9 mouse cellular contexts compared by ENCODE assay signal in genomic region chr8:70268799-70269565, GRCm38 (mm10). TPM values are rescaled to one million over a fixed set of nuclear protein-coding genes. Genes with fewer than 3 reads are reported as not detected.
A peak's percentile ranks its signal among the peaks of the same experiment; 100 is the strongest.
DNase-seq lines count a peak whose midpoint lies in the region; ATAC-seq and TF ChIP-seq lines count a peak whose summit lies in the region.
"Had no signal": no experiment of that assay in that cellular context is flagged by ENCODE, and none has a peak within 500 bp of the region (broad histone marks: within the 10 kb centered on the region; RNA-seq: fewer than 3 reads in every experiment).

No protein-coding gene starts in this region.

- peaks cover 5% of the 10 kb centered on the region for H3K4me1 ChIP-seq in heart, embryonic 16.5 days (ENCODE audit: control insufficient read depth, insufficient read depth, low read length)
- peaks cover 21 to 24% of the 10 kb centered on the region in 2 experiments for H3K4me1 ChIP-seq in CH12.LX (ENCODE audit: control insufficient read depth in 1 of 2, insufficient read depth in 2 of 2)
- no peaks in the 10 kb centered on the region for H3K4me1 ChIP-seq in midbrain, postnatal 0 days (ENCODE audit: insufficient read depth, low read length)
- H3K4me1 ChIP-seq: limb, embryonic 12.5 days had no signal

- no peaks in the 10 kb centered on the region for H3K79me2 ChIP-seq in CH12.LX (replicated peaks; ENCODE audit: control insufficient read depth, extremely low read depth, insufficient read depth, poor library complexity, severe bottlenecking)

- no peak; the same call in 1 of the 2 replicates for TF ChIP-seq RAD21 in CH12.LX (IDR thresholded peaks at IDR 0.05; ENCODE audit: low read depth, low read length)

- H3K27me3 ChIP-seq in heart, embryonic 16.5 days (ENCODE audit: control insufficient read depth, insufficient read depth, low read length), result no peaks in the 10 kb centered on the region
- H3K27me3 ChIP-seq in CH12.LX (replicated peaks), result no peaks in the 10 kb centered on the region
- H3K27me3 ChIP-seq in midbrain, postnatal 0 days (ENCODE audit: insufficient read depth, low read length), result no peaks in the 10 kb centered on the region
- H3K27me3 ChIP-seq: limb, embryonic 12.5 days had no signal

- TF ChIP-seq EP300 in CH12.LX (IDR thresholded peaks at IDR 0.05; ENCODE audit: low read length), result no peak

- no peak for ATAC-seq in heart, embryonic 16.5 days (replicated peaks; ENCODE audit: extremely low read depth, insufficient read depth, low FRiP score)
- no peak for ATAC-seq in midbrain, postnatal 0 days (ENCODE audit: low FRiP score)

- peak; percentile 43 to 52; a peak in 3 of 4 replicates for TF ChIP-seq CTCF in CH12.LX (conservative IDR thresholded peaks at IDR 0.05 in 1 of 2, IDR thresholded peaks at IDR 0.05 in 1 of 2; ENCODE audit: low read depth in 2 of 2, low read length in 2 of 2)
- peak; percentile 59; the same call in 1 of the 2 replicates for TF ChIP-seq CTCF in brain, embryonic 14.5 days (IDR thresholded peaks at IDR 0.05; ENCODE audit: borderline replicate concordance, extremely low read depth, insufficient read depth, insufficient read length)
- TF ChIP-seq CTCF in midbrain, postnatal 0 days (IDR thresholded peaks at IDR 0.05), result peak; percentile 56

- peak overlapping the region; percentile 21; the same call in 1 of the 2 replicates for H3K27ac ChIP-seq in heart, embryonic 16.5 days (ENCODE audit: low read length)
- no peak overlapping the region for H3K27ac ChIP-seq in CH12.LX (ENCODE audit: insufficient read depth, low read depth)
- no peak overlapping the region for H3K27ac ChIP-seq in midbrain, postnatal 0 days (ENCODE audit: low read depth, low read length)
- H3K27ac ChIP-seq: limb, embryonic 12.5 days had no signal

- intact Hi-C loops in left cerebral cortex, postnatal 10 days (cut with DNase I), result no loop called here

- H3K9ac ChIP-seq in heart, embryonic 16.5 days (ENCODE audit: low read length), result no peak overlapping the region; the same call in 1 of the 2 replicates
- H3K9ac ChIP-seq in CH12.LX (ENCODE audit: insufficient read depth, low read depth), result no peak overlapping the region
- H3K9ac ChIP-seq in midbrain, postnatal 0 days (replicated peaks; ENCODE audit: low read length, poor library complexity, severe bottlenecking), result no peak overlapping the region
- H3K9ac ChIP-seq: limb, embryonic 12.5 days had no signal

- no peaks in the 10 kb centered on the region for H3K9me3 ChIP-seq in heart, embryonic 16.5 days (replicated peaks; ENCODE audit: control insufficient read depth, low read length)
- no peaks in the 10 kb centered on the region for H3K9me3 ChIP-seq in CH12.LX (replicated peaks; ENCODE audit: low read length)
- H3K9me3 ChIP-seq in midbrain, postnatal 0 days (ENCODE audit: low read length), result no peaks in the 10 kb centered on the region
- H3K9me3 ChIP-seq: limb, embryonic 12.5 days had no signal

- no peak overlapping the region for H3K4me2 ChIP-seq in heart, embryonic 16.5 days (ENCODE audit: low read depth, low read length)
- H3K4me2 ChIP-seq in CH12.LX (ENCODE audit: insufficient read depth, low read depth, poor library complexity, severe bottlenecking), result no peak overlapping the region
- H3K4me2 ChIP-seq in midbrain, postnatal 0 days (ENCODE audit: low read depth, low read length, poor library complexity, severe bottlenecking), result no peak overlapping the region
- H3K4me2 ChIP-seq: limb, embryonic 12.5 days had no signal

- H3K36me3 ChIP-seq in heart, embryonic 16.5 days (ENCODE audit: control insufficient read depth, insufficient read depth), result peaks cover 8% of the 10 kb centered on the region
- peaks cover 4 to 45% of the 10 kb centered on the region in 2 experiments for H3K36me3 ChIP-seq in CH12.LX (replicated peaks in 1 of 2; ENCODE audit: control insufficient read depth in 1 of 2, insufficient read depth in 1 of 2, low read length in 1 of 2)
- H3K36me3 ChIP-seq in midbrain, postnatal 0 days (ENCODE audit: insufficient read depth, low read length), result peaks cover 11% of the 10 kb centered on the region; the same call in 1 of the 2 replicates

- dilution Hi-C loops in CH12.LX (cut with MboI; ENCODE audit: extremely low pct_ligation_motif_present, extremely low pct_unique_long_range_greater_than_20kb, low sequenced_read_pairs), result no loop called here

- in situ Hi-C loops in CH12.LX (cut with MboI; ENCODE audit: low pct_ligation_motif_present, low pct_unique_long_range_greater_than_20kb, low sequenced_read_pairs), result no loop called here

- 46% methylated on average over 11 of the region's 11 CpGs for WGBS in heart, embryonic 16.5 days
- WGBS in midbrain, postnatal 0 days, result 59% methylated on average over 11 of the region's 11 CpGs

- H3K4me3 ChIP-seq in heart, embryonic 16.5 days (ENCODE audit: low read length), result no peak overlapping the region
- no peak overlapping the region for H3K4me3 ChIP-seq in CH12.LX (replicated peaks in 1 of 3; ENCODE audit: low read depth in 2 of 3, low read length in 2 of 3, poor library complexity in 1 of 3)
- H3K4me3 ChIP-seq in midbrain, postnatal 0 days (ENCODE audit: low read depth, low read length), result no peak overlapping the region
- H3K4me3 ChIP-seq: limb, embryonic 12.5 days had no signal

- no peak for TF ChIP-seq POLR2A in CH12.LX (IDR thresholded peaks at IDR 0.05; ENCODE audit: low read depth, low read length)
- no peak for TF ChIP-seq POLR2A in brain, embryonic 14.5 days (IDR thresholded peaks at IDR 0.05; ENCODE audit: borderline replicate concordance, extremely low read depth, insufficient read depth, insufficient read length, poor library complexity, severe bottlenecking)

- DNase-seq in heart, adult 9 months (ENCODE audit: low spot score in 2 of 2), result no peak
- DNase-seq in CH12.LX (ENCODE audit: extremely low read depth), result no peak
- DNase-seq in brain, embryonic 14.5 days (ENCODE audit: low read depth), result no peak
- DNase-seq in left cerebral cortex, postnatal 10 days (ENCODE audit: extremely low spot score in 1 of 2, low spot score in 2 of 2), result peak; percentile 36 to 57
- DNase-seq in midbrain, postnatal 0 days (ENCODE audit: low spot score), result no peak
- no peak for DNase-seq in urinary bladder, adult 18-20 months (ENCODE audit: low spot score in 2 of 2)
- no peak for DNase-seq in urinary bladder, postnatal 4 days (ENCODE audit: low spot score in 2 of 2)

TF ChIP-seq in CH12.LX, 34 proteins besides CTCF, POLR2A, EP300 and RAD21:
- no peak for TF ChIP-seq ZKSCAN1 (IDR thresholded peaks at IDR 0.05; ENCODE audit: borderline replicate concordance, low read depth, low read length)

RNA-seq across cellular contexts. Expression of gene Homer3, which starts 13.6 kb away (rescaled TPM):
- polyA plus RNA-seq in heart, embryonic 16.5 days (2015; fragmentation: Nextera tagmentation; extraction: Ambion mirVana), result 26.6 and 30.2 TPM in 2 replicates
- total RNA-seq in CH12.LX (2012; rRNA removed) (12.5 and 14.0 TPM in 2 replicates), CH12.LX (2014; rRNA removed) (7.5 and 9.0 TPM in 2 replicates)
- polyA plus RNA-seq in CH12.LX (2012; ENCODE audit: insufficient read length, low read depth), result 11.8 TPM in 2 replicates
- 68.5 and 80.2 TPM in 2 replicates for polyA plus RNA-seq in brain, embryonic 14.5 days (2012; rRNA removed)
- total RNA-seq in left cerebral cortex, postnatal 10 days (2021), result 1 to 10 TPM; 7.9 to 9.4 TPM
- 36.4 and 49.7 TPM in 2 replicates for total RNA-seq in midbrain, postnatal 0 days (2014; rRNA removed)
- polyA plus RNA-seq in midbrain, postnatal 0 days (2015; fragmentation: Nextera tagmentation; extraction: Ambion mirVana), result 13.8 and 18.3 TPM in 2 replicates

RNA-seq across cellular contexts. Expression of gene Ddx49, which starts 33.3 kb away (rescaled TPM):
- polyA plus RNA-seq in heart, embryonic 16.5 days (2015; fragmentation: Nextera tagmentation; extraction: Ambion mirVana), result 34.1 and 34.2 TPM in 2 replicates
- total RNA-seq in CH12.LX (2012; rRNA removed) (76.6 and 77.3 TPM in 2 replicates), CH12.LX (2014; rRNA removed) (58.9 and 64.9 TPM in 2 replicates)
- 98.4 and 129 TPM in 2 replicates for polyA plus RNA-seq in CH12.LX (2012; ENCODE audit: insufficient read length, low read depth)
- 61.3 and 66.2 TPM in 2 replicates for polyA plus RNA-seq in brain, embryonic 14.5 days (2012; rRNA removed)
- total RNA-seq in left cerebral cortex, postnatal 10 days (2021), result 10 to 100 TPM; 64.9 to 65.2 TPM
- total RNA-seq in midbrain, postnatal 0 days (2014; rRNA removed), result 43.6 and 46.3 TPM in 2 replicates
- polyA plus RNA-seq in midbrain, postnatal 0 days (2015; fragmentation: Nextera tagmentation; extraction: Ambion mirVana), result 41.2 and 47.0 TPM in 2 replicates

RNA-seq across cellular contexts. Expression of gene Cope, which starts 33.3 kb away (rescaled TPM):
- 326 and 334 TPM in 2 replicates for polyA plus RNA-seq in heart, embryonic 16.5 days (2015; fragmentation: Nextera tagmentation; extraction: Ambion mirVana)
- total RNA-seq in CH12.LX (2012; rRNA removed), result 204 and 243 TPM in 2 replicates
- total RNA-seq in CH12.LX (2014; rRNA removed), result 134 and 139 TPM in 2 replicates
- 148 and 191 TPM in 2 replicates for polyA plus RNA-seq in CH12.LX (2012; ENCODE audit: insufficient read length, low read depth)
- 263 and 350 TPM in 2 replicates for polyA plus RNA-seq in brain, embryonic 14.5 days (2012; rRNA removed)
- total RNA-seq in left cerebral cortex, postnatal 10 days (2021), result 100 to 1,000 TPM; 124 to 134 TPM
- 97.1 and 106 TPM in 2 replicates for total RNA-seq in midbrain, postnatal 0 days (2014; rRNA removed)
- 264 and 291 TPM in 2 replicates for polyA plus RNA-seq in midbrain, postnatal 0 days (2015; fragmentation: Nextera tagmentation; extraction: Ambion mirVana)

RNA-seq across cellular contexts. Expression of gene Armc6, which starts 34.7 kb away (rescaled TPM):
- polyA plus RNA-seq in heart, embryonic 16.5 days (2015; fragmentation: Nextera tagmentation; extraction: Ambion mirVana), result 19.6 and 22.1 TPM in 2 replicates
- total RNA-seq in CH12.LX (2012; rRNA removed) (31.1 and 39.2 TPM in 2 replicates), CH12.LX (2014; rRNA removed) (21.6 and 23.7 TPM in 2 replicates)
- polyA plus RNA-seq in CH12.LX (2012; ENCODE audit: insufficient read length, low read depth), result 20.0 and 20.7 TPM in 2 replicates
- polyA plus RNA-seq in brain, embryonic 14.5 days (2012; rRNA removed), result 96.9 and 115 TPM in 2 replicates
- 10 to 100 TPM; 84.6 to 85.4 TPM for total RNA-seq in left cerebral cortex, postnatal 10 days (2021)
- 112 and 119 TPM in 2 replicates for total RNA-seq in midbrain, postnatal 0 days (2014; rRNA removed)
- 116 and 121 TPM in 2 replicates for polyA plus RNA-seq in midbrain, postnatal 0 days (2015; fragmentation: Nextera tagmentation; extraction: Ambion mirVana)

RNA-seq across cellular contexts. Expression of gene Sugp2, which starts 35.0 kb away (rescaled TPM):
- polyA plus RNA-seq in heart, embryonic 16.5 days (2015; fragmentation: Nextera tagmentation; extraction: Ambion mirVana), result 25.7 and 28.1 TPM in 2 replicates
- 22.4 and 23.6 TPM in 2 replicates for total RNA-seq in CH12.LX (2012; rRNA removed)
- 9.4 and 10.0 TPM in 2 replicates for total RNA-seq in CH12.LX (2014; rRNA removed)
- 20.1 and 21.4 TPM in 2 replicates for polyA plus RNA-seq in CH12.LX (2012; ENCODE audit: insufficient read length, low read depth)
- polyA plus RNA-seq in brain, embryonic 14.5 days (2012; rRNA removed), result 149 and 191 TPM in 2 replicates
- 100 to 1,000 TPM; 134 to 140 TPM for total RNA-seq in left cerebral cortex, postnatal 10 days (2021)
- total RNA-seq in midbrain, postnatal 0 days (2014; rRNA removed), result 139 and 150 TPM in 2 replicates
- 71.7 and 75.7 TPM in 2 replicates for polyA plus RNA-seq in midbrain, postnatal 0 days (2015; fragmentation: Nextera tagmentation; extraction: Ambion mirVana)

Comparison
In these comparisons a context has a peak if more than half of its experiments do, and no peak if none do; other contexts are left out.
1. DNase-seq: peak in left cerebral cortex, postnatal 10 days (2 of 2); none in heart, adult 9 months (0 of 2), CH12.LX (single experiment), brain, embryonic 14.5 days (single experiment), midbrain, postnatal 0 days (single experiment), urinary bladder, adult 18-20 months (0 of 2) and urinary bladder, postnatal 4 days (0 of 2).
2. Peak in every context shown above with its lines, with median percentiles within 50 percentile points of each other: CTCF ChIP-seq.